Mouse (Mus musculus) C2C12 (cell line): ENCODE results near the gene Ercc5.
A peak's percentile ranks its signal among the peaks of the same experiment; 100 is the strongest.

Experiments used
- CEBPB ChIP-seq: IDR thresholded peaks from one replicate; pipeline ENCODE4 v1.6.1; 2011; ENCODE audit warnings: low read depth, mild to moderate bottlenecking, control low read depth, moderate library complexity
- CTCF ChIP-seq: IDR thresholded peaks from one replicate; pipeline ENCODE4 v1.5.1; 2011; ENCODE audit not compliant: control insufficient read depth, insufficient read depth, insufficient read length
- FOSL1 ChIP-seq: IDR thresholded peaks from one replicate; pipeline ENCODE4 v1.8.0; 2011; ENCODE audit warnings: mild to moderate bottlenecking, low read length; ENCODE audit not compliant: poor library complexity, insufficient read depth, severe bottlenecking
- MAX ChIP-seq: IDR thresholded peaks from one replicate; pipeline ENCODE4 v1.6.1; 2011; ENCODE audit warnings: mild to moderate bottlenecking, control low read depth
- USF1 ChIP-seq: IDR thresholded peaks from one replicate; pipeline ENCODE4 v1.6.1; 2011; ENCODE audit warnings: low read depth, mild to moderate bottlenecking, control low read depth, moderate library complexity

GRCm38 (mm10) chr1:44229044-44229443, 81.5 kb downstream of the Ercc5 start:
- peak; percentile 12 for TF ChIP-seq CTCF
- TF ChIP-seq MAX: no peak
- no peak for TF ChIP-seq USF1
- no peak for TF ChIP-seq CEBPB
- no peak for TF ChIP-seq FOSL1
